Mouse (Mus musculus) CH12.LX (cell line): ENCODE data around the gene Dnah8.

ENCODE experiments used
- CTCF ChIP-seq, 2 experiments: IDR thresholded peaks in 1 of 2; conservative IDR thresholded peaks in 1 of 2; 2 replicates each; pipeline ENCODE4 v1.5.1; 2011 to 2012; ENCODE audit warnings: low read depth in 2 of 2, low read length in 2 of 2, improper control_type of control experiment in 1 of 2, inconsistent platforms in 1 of 2, mild to moderate bottlenecking in 1 of 2, moderate library complexity in 1 of 2
- E2F4 ChIP-seq: IDR thresholded peaks from 2 replicates; pipeline ENCODE4 v1.6.1; 2011; ENCODE audit warnings: low read depth, low read length, improper control_type of control experiment; ENCODE audit not compliant: insufficient replicate concordance
- MAFK ChIP-seq: IDR thresholded peaks from 2 replicates; pipeline ENCODE4 v1.6.1; 2011; ENCODE audit warnings: low read length, improper control_type of control experiment; ENCODE audit not compliant: insufficient replicate concordance
- MAX ChIP-seq: IDR thresholded peaks from 2 replicates; pipeline ENCODE4 v1.6.1; 2011; ENCODE audit warnings: low read length, improper control_type of control experiment
- MAZ ChIP-seq: IDR thresholded peaks from 2 replicates; pipeline ENCODE4 v1.6.1; 2012; ENCODE audit warnings: low read depth, mild to moderate bottlenecking, inconsistent platforms, low read length, improper control_type of control experiment, moderate library complexity
- NELFE ChIP-seq: IDR thresholded peaks from 2 replicates; pipeline ENCODE4 v1.6.1; 2011; ENCODE audit warnings: low read depth, low read length, improper control_type of control experiment
- POLR2A ChIP-seq: IDR thresholded peaks from 2 replicates; pipeline ENCODE4 v1.6.1; 2011; ENCODE audit warnings: low read depth, mild to moderate bottlenecking, improper control_type of control experiment, low read length
- RCOR1 ChIP-seq: conservative IDR thresholded peaks from 2 replicates; pipeline ENCODE4 v1.6.1; 2012; ENCODE audit warnings: low read depth, mild to moderate bottlenecking, inconsistent platforms, low read length, improper control_type of control experiment
- SIN3A ChIP-seq: IDR thresholded peaks from 2 replicates; pipeline ENCODE4 v1.6.1; 2012; ENCODE audit warnings: low read length, improper control_type of control experiment, inconsistent platforms
- TCF12 ChIP-seq: IDR thresholded peaks from 2 replicates; pipeline ENCODE4 v1.6.1; 2014; ENCODE audit warnings: low read depth, mild to moderate bottlenecking, inconsistent platforms, low read length, improper control_type of control experiment
- USF1 ChIP-seq: IDR thresholded peaks from 2 replicates; pipeline ENCODE4 v1.6.1; 2014; ENCODE audit warnings: low read depth, mild to moderate bottlenecking, inconsistent platforms, low read length, improper control_type of control experiment
- ZKSCAN1 ChIP-seq: IDR thresholded peaks from 2 replicates; pipeline ENCODE4 v1.6.1; 2012; ENCODE audit warnings: low read depth, inconsistent platforms, low read length, improper control_type of control experiment, borderline replicate concordance
- ZNF384 ChIP-seq: IDR thresholded peaks from 2 replicates; pipeline ENCODE4 v1.6.1; 2012; ENCODE audit warnings: low read depth, low read length, improper control_type of control experiment, inconsistent platforms

GRCm38 (mm10) chr17:30732736-30733135, 108.6 kb downstream of the Dnah8 start:
- TF ChIP-seq CTCF (conservative IDR thresholded peaks at IDR 0.05 in 1 of 2, IDR thresholded peaks at IDR 0.05 in 1 of 2; ENCODE audit: low read depth in 2 of 2, low read length in 2 of 2): no peak
- no peak for TF ChIP-seq SIN3A
- TF ChIP-seq POLR2A: no peak
- TF ChIP-seq ZKSCAN1: no peak
- no peak for TF ChIP-seq RCOR1
- no peak for TF ChIP-seq ZNF384
- TF ChIP-seq NELFE: no peak
- no peak for TF ChIP-seq MAZ
- TF ChIP-seq USF1: no peak
- TF ChIP-seq MAFK: no peak
- TF ChIP-seq MAX: no peak
- no peak for TF ChIP-seq E2F4
- TF ChIP-seq TCF12: no peak
